Mouse (Mus musculus): ENCODE data around the gene Sox13. TPM values are rescaled to one million over a fixed set of nuclear protein-coding genes. Genes with fewer than 3 reads are reported as not detected.
"Not testable (repeated sequence)": the region's sequence is repeated elsewhere in the genome, so short reads cannot be mapped to it uniquely, and the experiment has no call there.

The Sox13 gene
- polyA plus RNA-seq, 1 experiment from 2014 or later = 9.4 TPM

- Histone ChIP-seq H3K4me2 (no peak overlapping the region), H3K9me3 (ENCODE audit: low read depth, low read length) (no peaks in the 10 kb centered on the region), H3K36me3 (ENCODE audit: insufficient read depth) (no peaks in the 10 kb centered on the region), H3K4me3 (ENCODE audit: low read depth, low read length) (no peak overlapping the region), H3K27ac (ENCODE audit: low read depth) (no peak overlapping the region), H3K9ac (no peak overlapping the region), H3K27me3 (ENCODE audit: insufficient read depth, low read length) (no peaks in the 10 kb centered on the region), H3K4me1 (ENCODE audit: insufficient read depth) (no peaks in the 10 kb centered on the region)
- TF ChIP-seq CTCF (IDR thresholded peaks at IDR 0.05; ENCODE audit: low read depth) = no peak
- whole genome bisulfite sequencing = 51% methylated on average over 11 of the region's 11 CpGs
- no peak for ATAC-seq (ENCODE audit: insufficient read depth)
- DNase-seq = no peak
Measured at GRCm38 (mm10) chr1:133347693-133348520, 76.3 kb downstream of the Sox13 start.

DNA sequence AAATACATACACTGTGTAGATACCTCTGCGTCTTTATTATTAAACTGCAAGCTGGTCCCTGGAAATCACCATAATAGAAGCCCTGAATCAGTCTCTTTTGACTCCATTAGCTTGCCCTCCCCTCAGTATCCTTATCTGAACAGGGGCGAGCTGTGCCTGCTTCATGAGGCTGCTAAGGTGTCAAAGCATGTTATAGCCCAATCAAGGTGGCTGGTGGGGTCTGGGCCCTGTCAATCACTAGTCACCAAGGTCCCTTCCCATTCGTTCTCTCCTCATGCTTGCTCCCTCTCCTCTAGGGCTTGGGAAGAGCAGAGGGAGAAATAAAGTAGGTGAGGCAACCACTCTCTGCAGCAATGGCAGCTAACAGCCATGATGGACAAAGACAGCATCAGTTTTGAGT lies 77.0 kb downstream of the Sox13 start:
- WGBS = 64% methylated on average over 3 of the region's 3 CpGs
- TF ChIP-seq CTCF (IDR thresholded peaks at IDR 0.05; ENCODE audit: low read depth) = no peak

GRCm38 (mm10) chr1:133346531-133346930 lies 77.6 kb downstream of the Sox13 start:
- TF ChIP-seq CTCF (IDR thresholded peaks at IDR 0.05; ENCODE audit: low read depth) = no peak
- H3K9me3 ChIP-seq (ENCODE audit: low read depth, low read length) = no peaks in the 10 kb centered on the region
- H3K27me3 ChIP-seq (ENCODE audit: insufficient read depth, low read length) = no peaks in the 10 kb centered on the region
- no peak for DNase-seq
- H3K36me3 ChIP-seq (ENCODE audit: insufficient read depth) = no peaks in the 10 kb centered on the region
- ATAC-seq (ENCODE audit: insufficient read depth) = no peak
- WGBS = 74% methylated on average over 9 of the region's 9 CpGs
- no peaks in the 10 kb centered on the region for H3K4me1 ChIP-seq (ENCODE audit: insufficient read depth)
- no peak overlapping the region for H3K4me2 ChIP-seq
- H3K4me3 ChIP-seq (ENCODE audit: low read depth, low read length) = no peak overlapping the region
- H3K9ac ChIP-seq = no peak overlapping the region
- H3K27ac ChIP-seq (ENCODE audit: low read depth) = no peak overlapping the region

More for the DNA sequence above, 77.0 kb downstream of the Sox13 start:
- ATAC-seq (ENCODE audit: insufficient read depth) (no peak), DNase-seq (no peak)
- Histone ChIP-seq H3K9me3 (ENCODE audit: low read depth, low read length) (no peaks in the 10 kb centered on the region), H3K36me3 (ENCODE audit: insufficient read depth) (no peaks in the 10 kb centered on the region), H3K9ac (no peak overlapping the region), H3K27me3 (ENCODE audit: insufficient read depth, low read length) (no peaks in the 10 kb centered on the region), H3K4me1 (ENCODE audit: insufficient read depth) (no peaks in the 10 kb centered on the region), H3K27ac (ENCODE audit: low read depth) (no peak overlapping the region), H3K4me3 (ENCODE audit: low read depth, low read length) (no peak overlapping the region), H3K4me2 (no peak overlapping the region)

GRCm38 (mm10) chr1:133344357-133344756 lies 79.8 kb downstream of the Sox13 start:
- Histone ChIP-seq H3K27ac (ENCODE audit: low read depth) (no peak overlapping the region), H3K36me3 (ENCODE audit: insufficient read depth) (no peaks in the 10 kb centered on the region), H3K4me2 (no peak overlapping the region), H3K9me3 (ENCODE audit: low read depth, low read length) (no peaks in the 10 kb centered on the region), H3K4me1 (ENCODE audit: insufficient read depth) (no peaks in the 10 kb centered on the region), H3K9ac (no peak overlapping the region), H3K4me3 (ENCODE audit: low read depth, low read length) (no peak overlapping the region), H3K27me3 (ENCODE audit: insufficient read depth, low read length) (no peaks in the 10 kb centered on the region)
- no peak for ATAC-seq (ENCODE audit: insufficient read depth)
- 91% methylated on average over 2 of the region's 2 CpGs for WGBS
- TF ChIP-seq CTCF (IDR thresholded peaks at IDR 0.05; ENCODE audit: low read depth) = no peak
- no peak for DNase-seq

DNA sequence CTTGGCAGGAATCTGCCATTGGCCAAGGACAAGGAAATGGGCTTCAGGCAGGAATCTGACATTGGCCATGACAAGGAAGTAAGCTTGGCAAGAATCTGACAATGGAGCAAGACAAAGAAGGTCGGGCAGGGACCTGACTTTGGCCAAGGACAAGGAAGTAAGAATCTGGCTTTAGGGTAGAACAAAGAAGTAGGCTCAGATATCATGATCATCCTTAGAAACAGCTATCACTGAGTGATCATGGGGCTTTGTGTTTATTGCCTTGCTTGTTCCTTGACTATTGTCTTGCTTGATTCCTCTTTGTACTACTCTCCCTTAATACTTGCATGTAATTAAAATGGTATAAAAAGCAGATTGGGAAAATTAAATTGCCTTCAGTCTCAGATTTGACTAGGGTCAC lies 83.8 kb downstream of the Sox13 start:
- DNase-seq; H3K27ac ChIP-seq (ENCODE audit: low read depth); H3K4me1 ChIP-seq (ENCODE audit: insufficient read depth); H3K36me3 ChIP-seq (ENCODE audit: insufficient read depth); H3K27me3 ChIP-seq (ENCODE audit: insufficient read depth, low read length); H3K4me2 ChIP-seq; H3K4me3 ChIP-seq (ENCODE audit: low read depth, low read length); H3K9ac ChIP-seq; ATAC-seq (ENCODE audit: insufficient read depth); H3K9me3 ChIP-seq (ENCODE audit: low read depth, low read length): not testable (repeated sequence)
- WGBS = 59% methylated on average over 1 of the region's 1 CpGs

DNA sequence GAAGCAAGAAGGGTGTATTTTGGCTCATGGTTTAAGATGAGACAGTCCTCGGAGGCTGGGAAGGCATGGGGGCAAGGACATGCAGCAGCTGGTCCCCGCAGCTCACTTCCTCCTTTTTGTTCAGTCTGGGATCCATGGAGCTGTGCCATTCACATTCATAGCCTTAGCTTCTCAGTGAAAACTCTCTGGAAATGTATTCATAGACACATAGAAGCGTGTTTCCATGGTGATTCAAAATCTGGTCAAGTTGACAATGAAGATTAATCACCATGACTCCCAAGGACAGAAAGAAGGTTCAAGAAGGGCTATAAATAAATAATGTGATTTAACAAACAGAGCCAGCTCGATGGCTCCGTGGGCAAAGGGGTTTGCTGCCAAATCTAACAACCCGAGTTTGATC lies 90.2 kb downstream of the Sox13 start:
- DNase-seq (no peak), ATAC-seq (ENCODE audit: insufficient read depth) (no peak)
- no peaks in the 10 kb centered on the region for H3K9me3 ChIP-seq (ENCODE audit: low read depth, low read length)
- H3K4me2 ChIP-seq = no peak overlapping the region
- H3K36me3 ChIP-seq (ENCODE audit: insufficient read depth) = no peaks in the 10 kb centered on the region
- TF ChIP-seq CTCF (IDR thresholded peaks at IDR 0.05; ENCODE audit: low read depth) = no peak
- H3K9ac ChIP-seq = no peak overlapping the region
- 76% methylated on average over 6 of the region's 6 CpGs for WGBS
- H3K4me1 ChIP-seq (ENCODE audit: insufficient read depth) = peaks cover 11% of the 10 kb centered on the region; the same call in 1 of the 2 replicates
- peaks cover 7% of the 10 kb centered on the region; the same call in 1 of the 2 replicates for H3K27me3 ChIP-seq (ENCODE audit: insufficient read depth, low read length)
- H3K27ac ChIP-seq (ENCODE audit: low read depth) = no peak overlapping the region
- no peak overlapping the region for H3K4me3 ChIP-seq (ENCODE audit: low read depth, low read length)

DNA sequence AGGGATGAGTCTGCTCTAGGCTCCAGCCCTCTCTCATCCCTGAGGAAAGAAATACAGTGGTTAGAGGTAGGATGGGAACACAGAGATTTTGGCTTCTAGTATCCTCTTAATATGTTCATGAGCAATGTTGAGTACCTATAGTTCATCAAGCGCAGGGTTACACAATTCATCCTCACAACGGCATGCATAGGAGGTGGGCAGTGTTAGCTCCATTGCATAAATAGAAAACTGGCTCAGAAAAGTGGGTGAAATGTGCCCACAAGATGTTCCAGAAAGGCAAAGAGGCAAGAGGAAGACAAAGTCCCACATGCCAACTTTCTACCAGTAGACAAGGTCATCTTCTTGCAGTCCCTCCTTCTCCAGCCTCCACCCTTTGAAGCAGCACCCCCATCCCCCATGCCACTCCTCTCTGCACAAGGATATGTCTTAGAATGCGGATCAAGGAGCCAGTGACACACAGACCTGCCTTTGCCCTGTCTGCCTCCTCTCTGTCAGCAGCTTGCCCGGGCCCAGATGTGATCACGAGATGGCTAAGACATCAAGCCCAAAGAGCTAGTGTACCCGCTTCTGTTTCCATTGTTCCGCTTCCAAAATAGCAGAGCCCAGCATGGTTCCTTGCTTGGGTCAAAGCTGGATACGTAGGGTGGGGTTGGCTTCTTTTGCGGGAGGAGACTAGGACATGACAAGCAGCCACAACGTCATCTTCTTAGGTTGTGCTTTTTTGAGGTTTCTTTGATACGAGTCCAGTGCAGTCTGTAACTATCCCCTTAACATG lies 91.3 kb downstream of the Sox13 start:
- WGBS = 86% methylated on average over 11 of the region's 11 CpGs
- Histone ChIP-seq H3K4me3 (ENCODE audit: low read depth, low read length) (no peak overlapping the region), H3K9me3 (ENCODE audit: low read depth, low read length) (no peaks in the 10 kb centered on the region), H3K27me3 (ENCODE audit: insufficient read depth, low read length) (peaks cover 7% of the 10 kb centered on the region; the same call in 1 of the 2 replicates), H3K36me3 (ENCODE audit: insufficient read depth) (no peaks in the 10 kb centered on the region), H3K4me2 (no peak overlapping the region), H3K27ac (ENCODE audit: low read depth) (no peak overlapping the region), H3K4me1 (ENCODE audit: insufficient read depth) (peaks cover 17% of the 10 kb centered on the region; the same call in 1 of the 2 replicates), H3K9ac (no peak overlapping the region)
- no peak for TF ChIP-seq CTCF (IDR thresholded peaks at IDR 0.05; ENCODE audit: low read depth)
- no peak for ATAC-seq (ENCODE audit: insufficient read depth)
- no peak for DNase-seq

Other genes with a start within 250 kb of the Sox13 start
- gene Golt1a, start 114.6 kb downstream of the Sox13 start, polyA plus RNA-seq (2014; fragmentation: Nextera tagmentation; extraction: Ambion mirVana) = 0.55 and 1.1 TPM in 2 replicates
- gene Kiss1, start 102.5 kb downstream of the Sox13 start, polyA plus RNA-seq (2014; fragmentation: Nextera tagmentation; extraction: Ambion mirVana) = 6.6 and 7.1 TPM in 2 replicates
- 0.80 and 0.86 TPM in 2 replicates for gene Ren1, start 73.9 kb downstream of the Sox13 start, polyA plus RNA-seq (2014; fragmentation: Nextera tagmentation; extraction: Ambion mirVana)
- gene Etnk2, start 60.8 kb downstream of the Sox13 start, polyA plus RNA-seq (2014; fragmentation: Nextera tagmentation; extraction: Ambion mirVana) = 2.8 and 3.7 TPM in 2 replicates
- 817 and 867 TPM in 2 replicates for gene Snrpe, start 185.9 kb upstream of the Sox13 start, polyA plus RNA-seq (2014; fragmentation: Nextera tagmentation; extraction: Ambion mirVana)
- not detected in 2 replicates for gene Zbed6, start 236.5 kb upstream of the Sox13 start, polyA plus RNA-seq (2014; fragmentation: Nextera tagmentation; extraction: Ambion mirVana)
- gene Gm38394, start 236.9 kb upstream of the Sox13 start, polyA plus RNA-seq (2014; fragmentation: Nextera tagmentation; extraction: Ambion mirVana) = 11.9 and 12.2 TPM in 2 replicates